Mouse (Mus musculus) megakaryocyte, embryonic 14.5 days (primary cell): ENCODE measurements around the gene Olfr406.

ENCODE experiments used
- FLI1 ChIP-seq: IDR thresholded peaks from 2 replicates; pipeline ENCODE4 v1.6.1; 2012; ENCODE audit warnings: low read length, inconsistent platforms, mixed read lengths
- GATA1 ChIP-seq: IDR thresholded peaks from 3 replicates; pipeline ENCODE4 v1.6.1; 2012; ENCODE audit warnings: mixed read lengths, low read length, inconsistent platforms, borderline replicate concordance

- no peak for TF ChIP-seq FLI1
- TF ChIP-seq GATA1 = no peak
These were observed at the start of gene Olfr406 for GRCm38 (mm10) chr11:74259508-74259907.
